Comparison of ENCODE assay signal across 8 mouse cellular contexts in genomic region chr8:71376423-71377030, GRCm38 (mm10). TPM values are rescaled to one million over a fixed set of nuclear protein-coding genes. Genes with fewer than 3 reads are reported as not detected.
DNase-seq lines count a peak whose midpoint lies in the region; ATAC-seq and TF ChIP-seq lines count a peak whose summit lies in the region.

No protein-coding gene starts in this region.

- no peaks in the 10 kb centered on the region for H3K27me3 ChIP-seq in heart, embryonic 14.5 days (ENCODE audit: control insufficient read depth, insufficient read depth, low read length)
- no peaks in the 10 kb centered on the region for H3K27me3 ChIP-seq in embryonic facial prominence, embryonic 11.5 days (ENCODE audit: control insufficient read depth, insufficient read depth, low read length)
- no peaks in the 10 kb centered on the region for H3K27me3 ChIP-seq in kidney, adult 2 months (replicated peaks; ENCODE audit: control insufficient read depth, insufficient read depth, low read length)
- peaks cover 3% of the 10 kb centered on the region; the same call in 1 of the 2 replicates for H3K27me3 ChIP-seq in midbrain, embryonic 15.5 days (replicated peaks)

- 55% methylated on average over 8 of the region's 8 CpGs for WGBS in heart, embryonic 14.5 days
- WGBS in embryonic facial prominence, embryonic 11.5 days = 45% methylated on average over 8 of the region's 8 CpGs
- 44% methylated on average over 8 of the region's 8 CpGs for WGBS in kidney, adult 2 months
- WGBS in midbrain, embryonic 15.5 days = 33% methylated on average over 8 of the region's 8 CpGs

- ATAC-seq in heart, embryonic 14.5 days (ENCODE audit: insufficient number of reproducible peaks, insufficient read depth, low FRiP score, low read depth) = no peak
- no peak for ATAC-seq in embryonic facial prominence, embryonic 11.5 days (replicated peaks; ENCODE audit: insufficient number of reproducible peaks, low FRiP score, low TSS enrichment, low read depth)
- ATAC-seq in midbrain, embryonic 15.5 days (replicated peaks) = no peak
- ATAC-seq in megakaryocyte progenitor cell, adult 5-6 weeks (replicated peaks; ENCODE audit: poor library complexity) = no peak

- peaks cover 17 to 32% of the 10 kb centered on the region in 2 experiments for H3K4me1 ChIP-seq in heart, embryonic 14.5 days (ENCODE audit: control insufficient read depth in 2 of 2, insufficient read depth in 2 of 2, low read length in 2 of 2)
- H3K4me1 ChIP-seq in embryonic facial prominence, embryonic 11.5 days (ENCODE audit: control insufficient read depth, insufficient read depth, low read length) = peaks cover 13% of the 10 kb centered on the region
- H3K4me1 ChIP-seq in kidney, adult 2 months (ENCODE audit: control insufficient read depth, insufficient read depth, low read length) = peaks cover 35% of the 10 kb centered on the region
- peaks cover 50% of the 10 kb centered on the region for H3K4me1 ChIP-seq in midbrain, embryonic 15.5 days

- TF ChIP-seq CTCF in kidney, adult 2 months (conservative IDR thresholded peaks at IDR 0.05; ENCODE audit: insufficient read depth, insufficient read length, low read depth, low read length) = no peak

- no peaks in the 10 kb centered on the region for H3K9me3 ChIP-seq in heart, embryonic 14.5 days (ENCODE audit: control insufficient read depth, low read length)
- H3K9me3 ChIP-seq in embryonic facial prominence, embryonic 11.5 days (replicated peaks; ENCODE audit: control insufficient read depth, low read length) = no peaks in the 10 kb centered on the region
- no peaks in the 10 kb centered on the region for H3K9me3 ChIP-seq in midbrain, embryonic 15.5 days

- H3K4me2 ChIP-seq in heart, embryonic 14.5 days (ENCODE audit: low read length) = peak overlapping the region; percentile 59
- H3K4me2 ChIP-seq in embryonic facial prominence, embryonic 11.5 days (ENCODE audit: low read depth, low read length) = peak overlapping the region; percentile 62
- peak overlapping the region; percentile 80 for H3K4me2 ChIP-seq in midbrain, embryonic 15.5 days

- peak overlapping the region in 1 of 2 experiments; percentile 20; a peak in 1 of 4 replicates for H3K4me3 ChIP-seq in heart, embryonic 14.5 days (ENCODE audit: control insufficient read depth in 1 of 2, insufficient read depth in 1 of 2, low read depth in 1 of 2, low read length in 2 of 2)
- H3K4me3 ChIP-seq in embryonic facial prominence, embryonic 11.5 days (ENCODE audit: low read depth, low read length) = no peak overlapping the region
- no peak overlapping the region for H3K4me3 ChIP-seq in kidney, adult 2 months (ENCODE audit: insufficient read depth, low read depth, low read length)
- peak overlapping the region; percentile 39 for H3K4me3 ChIP-seq in midbrain, embryonic 15.5 days

- TF ChIP-seq POLR2A in kidney, adult 2 months (IDR thresholded peaks at IDR 0.05; ENCODE audit: low read depth, low read length) = no peak

- intact Hi-C loops in heart, postnatal 36 days (cut with DNase I) = no loop called here

- no peak overlapping the region for H3K27ac ChIP-seq in heart, embryonic 14.5 days (replicated peaks in 1 of 2; ENCODE audit: control insufficient read depth in 1 of 2, insufficient read depth in 1 of 2, low read depth in 2 of 2, low read length in 2 of 2)
- H3K27ac ChIP-seq in embryonic facial prominence, embryonic 11.5 days (replicated peaks; ENCODE audit: low read depth, low read length) = peak overlapping the region; percentile 28; the same call in 1 of the 2 replicates
- H3K27ac ChIP-seq in kidney, adult 2 months (ENCODE audit: insufficient read depth, low read depth, low read length) = peak overlapping the region; percentile 36; the same call in 1 of the 2 replicates
- H3K27ac ChIP-seq in midbrain, embryonic 15.5 days = peak overlapping the region; percentile 79; the same call in 1 of the 2 replicates

- no peak for DNase-seq in heart, postnatal 36 days
- DNase-seq in embryonic facial prominence, embryonic 11.5 days (ENCODE audit: low spot score) = no peak
- peak; percentile 60 for DNase-seq in kidney, adult 2 months
- no peak for DNase-seq in frontal cortex, postnatal 25 days (ENCODE audit: low spot score in 2 of 2)
- DNase-seq in left cerebral cortex, adult 18-20 months (ENCODE audit: low spot score in 2 of 2) = no peak

- peak overlapping the region; percentile 52; the same call in 1 of the 2 replicates for H3K9ac ChIP-seq in heart, embryonic 14.5 days (ENCODE audit: low read length)
- H3K9ac ChIP-seq in embryonic facial prominence, embryonic 11.5 days (replicated peaks; ENCODE audit: low read length) = peak overlapping the region; percentile 44
- peak overlapping the region; percentile 49; the same call in 1 of the 2 replicates for H3K9ac ChIP-seq in midbrain, embryonic 15.5 days

- H3K36me3 ChIP-seq in heart, embryonic 14.5 days (ENCODE audit: control insufficient read depth, insufficient read depth, low read length) = peaks cover 57% of the 10 kb centered on the region
- H3K36me3 ChIP-seq in embryonic facial prominence, embryonic 11.5 days (replicated peaks; ENCODE audit: control insufficient read depth, insufficient read depth, low read depth, low read length) = no peaks in the 10 kb centered on the region
- peaks cover 2% of the 10 kb centered on the region; the same call in 1 of the 2 replicates for H3K36me3 ChIP-seq in kidney, adult 2 months (ENCODE audit: control insufficient read depth, insufficient read depth, low read length)
- no peaks in the 10 kb centered on the region for H3K36me3 ChIP-seq in midbrain, embryonic 15.5 days (replicated peaks)

RNA-seq across cellular contexts. Expression of gene Nr2f6, which starts 5.2 kb away (rescaled TPM):
- polyA plus RNA-seq in heart, embryonic 14.5 days (2014; fragmentation: Nextera tagmentation; extraction: Ambion mirVana) = 57.1 and 62.4 TPM in 2 replicates
- total RNA-seq in heart, postnatal 36 days (2021) = 10 to 100 TPM; 47.6 to 53.6 TPM
- polyA plus RNA-seq in embryonic facial prominence, embryonic 11.5 days (2014; fragmentation: Nextera tagmentation; extraction: Ambion mirVana) = 53.7 and 62.5 TPM in 2 replicates
- polyA plus RNA-seq in kidney, adult 2 months (2012; rRNA removed) = 177 and 264 TPM in 2 replicates
- polyA plus RNA-seq in midbrain, embryonic 15.5 days (2015; fragmentation: Nextera tagmentation; extraction: Ambion mirVana) = 25.0 and 28.7 TPM in 2 replicates
- total RNA-seq in left cerebral cortex, adult 18-20 months (2021) = 10 to 100 TPM; 42.6 to 46.2 TPM
- total RNA-seq in megakaryocyte progenitor cell, adult 5-6 weeks (2015) = 3.6 and 7.6 TPM in 2 replicates
- total RNA-seq in megakaryocyte progenitor cell, adult 5-6 weeks (2017) = 4.3 and 5.6 TPM in 2 replicates

RNA-seq across cellular contexts. Expression of gene Ocel1, which starts 5.4 kb away (rescaled TPM):
- 3.6 TPM in 2 replicates for polyA plus RNA-seq in heart, embryonic 14.5 days (2014; fragmentation: Nextera tagmentation; extraction: Ambion mirVana)
- total RNA-seq in heart, postnatal 36 days (2021) = 10 to 100 TPM; 11.1 to 14.9 TPM
- 2.1 and 2.2 TPM in 2 replicates for polyA plus RNA-seq in embryonic facial prominence, embryonic 11.5 days (2014; fragmentation: Nextera tagmentation; extraction: Ambion mirVana)
- 12.5 and 14.2 TPM in 2 replicates for polyA plus RNA-seq in kidney, adult 2 months (2012; rRNA removed)
- 6.5 and 6.8 TPM in 2 replicates for polyA plus RNA-seq in midbrain, embryonic 15.5 days (2015; fragmentation: Nextera tagmentation; extraction: Ambion mirVana)
- total RNA-seq in left cerebral cortex, adult 18-20 months (2021) = 10 to 100 TPM; 15.0 to 16.0 TPM
- total RNA-seq in megakaryocyte progenitor cell, adult 5-6 weeks (2015) = 6.3 and 8.0 TPM in 2 replicates
- total RNA-seq in megakaryocyte progenitor cell, adult 5-6 weeks (2017) = 11.1 and 11.7 TPM in 2 replicates

RNA-seq across cellular contexts. Expression of gene Use1, which starts 9.9 kb away (rescaled TPM):
- 87.1 and 95.4 TPM in 2 replicates for polyA plus RNA-seq in heart, embryonic 14.5 days (2014; fragmentation: Nextera tagmentation; extraction: Ambion mirVana)
- total RNA-seq in heart, postnatal 36 days (2021) = 100 to 1,000 TPM; 148 to 149 TPM
- polyA plus RNA-seq in embryonic facial prominence, embryonic 11.5 days (2014; fragmentation: Nextera tagmentation; extraction: Ambion mirVana) = 78.0 and 81.0 TPM in 2 replicates
- 111 and 127 TPM in 2 replicates for polyA plus RNA-seq in kidney, adult 2 months (2012; rRNA removed)
- 117 and 119 TPM in 2 replicates for polyA plus RNA-seq in midbrain, embryonic 15.5 days (2015; fragmentation: Nextera tagmentation; extraction: Ambion mirVana)
- total RNA-seq in left cerebral cortex, adult 18-20 months (2021) = 100 to 1,000 TPM; 116 to 126 TPM
- 107 and 116 TPM in 2 replicates for total RNA-seq in megakaryocyte progenitor cell, adult 5-6 weeks (2015)
- total RNA-seq in megakaryocyte progenitor cell, adult 5-6 weeks (2017) = 153 and 165 TPM in 2 replicates

RNA-seq across cellular contexts. Expression of gene Ushbp1, which starts 19.1 kb away (rescaled TPM):
- polyA plus RNA-seq in heart, embryonic 14.5 days (2014; fragmentation: Nextera tagmentation; extraction: Ambion mirVana) = 10.8 TPM in 2 replicates
- total RNA-seq in heart, postnatal 36 days (2021) = 10 to 100 TPM; 28.0 to 30.4 TPM
- 2.9 and 4.3 TPM in 2 replicates for polyA plus RNA-seq in embryonic facial prominence, embryonic 11.5 days (2014; fragmentation: Nextera tagmentation; extraction: Ambion mirVana)
- 38.5 and 43.4 TPM in 2 replicates for polyA plus RNA-seq in kidney, adult 2 months (2012; rRNA removed)
- polyA plus RNA-seq in midbrain, embryonic 15.5 days (2015; fragmentation: Nextera tagmentation; extraction: Ambion mirVana) = 7.4 and 7.7 TPM in 2 replicates
- 1 to 10 TPM; 3.3 to 4.2 TPM for total RNA-seq in left cerebral cortex, adult 18-20 months (2021)
- total RNA-seq in megakaryocyte progenitor cell, adult 5-6 weeks (2015) = not detected in 2 replicates
- not detected in 2 replicates for total RNA-seq in megakaryocyte progenitor cell, adult 5-6 weeks (2017)

RNA-seq across cellular contexts. Expression of gene Babam1, which starts 20.1 kb away (rescaled TPM):
- polyA plus RNA-seq in heart, embryonic 14.5 days (2014; fragmentation: Nextera tagmentation; extraction: Ambion mirVana) = 84.5 and 86.1 TPM in 2 replicates
- 10 to 100 TPM; 61.2 to 67.1 TPM for total RNA-seq in heart, postnatal 36 days (2021)
- polyA plus RNA-seq in embryonic facial prominence, embryonic 11.5 days (2014; fragmentation: Nextera tagmentation; extraction: Ambion mirVana) = 93.6 and 111 TPM in 2 replicates
- polyA plus RNA-seq in kidney, adult 2 months (2012; rRNA removed) = 153 and 162 TPM in 2 replicates
- polyA plus RNA-seq in midbrain, embryonic 15.5 days (2015; fragmentation: Nextera tagmentation; extraction: Ambion mirVana) = 101 and 102 TPM in 2 replicates
- 100 to 1,000 TPM; 104 to 107 TPM for total RNA-seq in left cerebral cortex, adult 18-20 months (2021)
- total RNA-seq in megakaryocyte progenitor cell, adult 5-6 weeks (2015) = 51.8 and 76.5 TPM in 2 replicates
- total RNA-seq in megakaryocyte progenitor cell, adult 5-6 weeks (2017) = 93.7 and 122 TPM in 2 replicates

Comparison
In these comparisons a context has a peak if more than half of its experiments do, and no peak if none do; other contexts are left out.
1. H3K27ac ChIP-seq: peak in embryonic facial prominence, embryonic 11.5 days (single experiment), kidney, adult 2 months (single experiment) and midbrain, embryonic 15.5 days (single experiment); none in heart, embryonic 14.5 days (0 of 2).
2. Peak in every context shown above with its lines, with median percentiles within 50 percentile points of each other: H3K4me2 ChIP-seq and H3K9ac ChIP-seq.